Mouse (Mus musculus): Measurements from ENCODE around the gene BC051142. TPM values are rescaled to one million over a fixed set of nuclear protein-coding genes. Genes with fewer than 3 reads are reported as not detected.
"Not testable (repeated sequence)": the region's sequence is repeated elsewhere in the genome, so short reads cannot be mapped to it uniquely, and the experiment has no call there.

BC051142 gene
- total RNA-seq, 1 experiment from 2014 or later, result 12.5 TPM

- ATAC-seq (ENCODE audit: extremely low read depth, insufficient number of reproducible peaks, low FRiP score, poor library complexity, severe bottlenecking), result no peak
Observed at GRCm38 (mm10) chr17:34492796-34493195, 94.2 kb downstream of the BC051142 start.

- ATAC-seq (ENCODE audit: extremely low read depth, insufficient number of reproducible peaks, low FRiP score, poor library complexity, severe bottlenecking), result not testable (repeated sequence)
Observed at GRCm38 (mm10) chr17:34495156-34495555, 96.5 kb downstream of the BC051142 start.

GRCm38 (mm10) chr17:34496539-34496938 is 97.9 kb downstream of the BC051142 start:
- no peak for ATAC-seq (ENCODE audit: extremely low read depth, insufficient number of reproducible peaks, low FRiP score, poor library complexity, severe bottlenecking)

- ATAC-seq (ENCODE audit: extremely low read depth, insufficient number of reproducible peaks, low FRiP score, poor library complexity, severe bottlenecking), result not testable (repeated sequence)
Observed at GRCm38 (mm10) chr17:34497319-34497718, 98.7 kb downstream of the BC051142 start.

GRCm38 (mm10) chr17:34497726-34498125 is 99.1 kb downstream of the BC051142 start:
- ATAC-seq (ENCODE audit: extremely low read depth, insufficient number of reproducible peaks, low FRiP score, poor library complexity, severe bottlenecking), result not testable (repeated sequence)

- ATAC-seq (ENCODE audit: extremely low read depth, insufficient number of reproducible peaks, low FRiP score, poor library complexity, severe bottlenecking), result no peak
Observed at GRCm38 (mm10) chr17:34507591-34507990, 109.0 kb downstream of the BC051142 start.

Other genes with a start within 250 kb of the BC051142 start
- 278 and 300 TPM in 2 replicates for gene H2-DMb1, start 245.7 kb upstream of the BC051142 start, total RNA-seq (2017)
- gene Tap1, start 211.3 kb upstream of the BC051142 start, total RNA-seq (2017), result 221 and 235 TPM in 2 replicates
- gene Psmb9, start 211.1 kb upstream of the BC051142 start, total RNA-seq (2017), result 132 and 176 TPM in 2 replicates
- 312 and 336 TPM in 2 replicates for gene Psmb8, start 201.1 kb upstream of the BC051142 start, total RNA-seq (2017)
- 108 and 112 TPM in 2 replicates for gene Tap2, start 195.3 kb upstream of the BC051142 start, total RNA-seq (2017)
- 965 and 1,002 TPM in 2 replicates for gene H2-Ob, start 159.9 kb upstream of the BC051142 start, total RNA-seq (2017)
- gene H2-Ab1, start 141.1 kb upstream of the BC051142 start, total RNA-seq (2017), result 2,894 and 2,999 TPM in 2 replicates
- gene H2-Aa, start 111.0 kb upstream of the BC051142 start, total RNA-seq (2017), result 2,237 and 2,269 TPM in 2 replicates
- 2,076 and 2,332 TPM in 2 replicates for gene H2-Eb1, start 93.0 kb upstream of the BC051142 start, total RNA-seq (2017)
- 52.6 and 54.0 TPM in 2 replicates for gene H2-Eb2, start 73.2 kb upstream of the BC051142 start, total RNA-seq (2017)
- gene Btnl2, start 44.0 kb upstream of the BC051142 start, total RNA-seq (2017), result 10.9 and 11.9 TPM in 2 replicates
- gene Btnl1, start 21.7 kb upstream of the BC051142 start, total RNA-seq (2017), result 0.93 TPM in 1 of 2 replicates, not detected in the other
- gene Btnl4, start 78.5 kb downstream of the BC051142 start, total RNA-seq (2017), result not detected in 2 replicates
- gene Btnl6, start 118.5 kb downstream of the BC051142 start, total RNA-seq (2017), result not detected in 2 replicates
- 0.58 and 1.2 TPM in 2 replicates for gene Notch4, start 165.4 kb downstream of the BC051142 start, total RNA-seq (2017)
- 188 and 218 TPM in 2 replicates for gene Gpsm3, start 191.0 kb downstream of the BC051142 start, total RNA-seq (2017)
- gene Pbx2, start 192.4 kb downstream of the BC051142 start, total RNA-seq (2017), result 89.6 and 100 TPM in 2 replicates
- gene Ager, start 199.0 kb downstream of the BC051142 start, total RNA-seq (2017), result 15.7 and 19.8 TPM in 2 replicates
- gene Rnf5, start 204.9 kb downstream of the BC051142 start, total RNA-seq (2017), result 15.9 and 17.6 TPM in 2 replicates
- gene Agpat1, start 205.4 kb downstream of the BC051142 start, total RNA-seq (2017), result 27.5 and 32.9 TPM in 2 replicates
- 1.7 and 4.2 TPM in 2 replicates for gene Egfl8, start 217.2 kb downstream of the BC051142 start, total RNA-seq (2017)
- 17.2 and 18.7 TPM in 2 replicates for gene Ppt2, start 229.7 kb downstream of the BC051142 start, total RNA-seq (2017)
- gene Prrt1, start 230.7 kb downstream of the BC051142 start, total RNA-seq (2017), result 0.25 TPM in 1 of 2 replicates, not detected in the other
- 15.2 and 17.2 TPM in 2 replicates for gene Fkbpl, start 245.9 kb downstream of the BC051142 start, total RNA-seq (2017)
- gene Atf6b, start 248.3 kb downstream of the BC051142 start, total RNA-seq (2017), result 26.9 and 27.4 TPM in 2 replicates